14 mouse cellular contexts compared by ENCODE assay signal in genomic region chrX:168943217-168943616, GRCm38 (mm10).
DNase-seq lines count a peak whose midpoint lies in the region.
"Had no signal": no experiment of that assay in that cellular context is flagged by ENCODE, and none has a peak within 500 bp of the region (broad histone marks: within the 10 kb centered on the region; RNA-seq: fewer than 3 reads in every experiment).

No protein-coding gene starts in this region.

- intact Hi-C loops in heart, postnatal 36 days (cut with DNase I), result no loop called here
- intact Hi-C loops in gastrocnemius, postnatal 36 days (cut with DNase I), result no loop called here

- DNase-seq in adrenal gland, adult (ENCODE audit: inconsistent age in 2 of 2, low spot score in 1 of 2), result peak; percentile 45 to 67
- no peak for DNase-seq in adrenal gland, postnatal 4 days (ENCODE audit: low spot score in 2 of 2)
- DNase-seq in ovary, adult 18-20 months (ENCODE audit: low spot score), result peak; percentile 49
- DNase-seq in ovary, postnatal 14 days (ENCODE audit: low spot score), result no peak
- DNase-seq in NIH3T3 (ENCODE audit: low read depth), result peak; percentile 12
- peak; percentile 10 for DNase-seq in skeletal muscle tissue, adult 2 months (ENCODE audit: low read depth, low spot score)
- no peak for DNase-seq in heart, postnatal 36 days
- DNase-seq in gastrocnemius, postnatal 36 days, result no peak
- DNase-seq: cerebellum, adult 18-20 months; cerebellum, adult 9-11 months; forebrain, postnatal 0 days; gastrocnemius, postnatal 25 days; heart, adult 11 months; heart, postnatal 4 days had no signal

Comparison
In these comparisons a context has a peak if more than half of its experiments do, and no peak if none do; other contexts are left out.
1. DNase-seq: peak in adrenal gland, adult (2 of 2), ovary, adult 18-20 months (single experiment), NIH3T3 (single experiment) and skeletal muscle tissue, adult 2 months (single experiment); none in adrenal gland, postnatal 4 days (0 of 2), ovary, postnatal 14 days (single experiment), heart, postnatal 36 days (0 of 2) and gastrocnemius, postnatal 36 days (0 of 2).